Mouse (Mus musculus) heart, postnatal 0 days (tissue): ENCODE measurements around the gene Rsph3b. TPM values are rescaled to one million over a fixed set of nuclear protein-coding genes. Genes with fewer than 3 reads are reported as not detected.

Experiments used
- ATAC-seq: fragments of 200-750 bp; cut with Nextera tagmentation; 2 replicates; pipeline ENCODE4 v1.8.0; 2017; ENCODE audit warnings: low read depth, moderate number of reproducible peaks, moderate library complexity; ENCODE audit not compliant: insufficient read depth
- DNase-seq: peaks from one replicate; pipeline ENCODE4 v3.0.0-alpha.2; 2016; ENCODE audit warnings: low spot score
- H3K27ac ChIP-seq: fragments of 300-500 bp; sonication (generic); 2 replicates; pipeline ENCODE4 v1.5.1; 2014; ENCODE audit warnings: low read depth, mild to moderate bottlenecking
- H3K27me3 ChIP-seq: fragments of 300-500 bp; sonication (generic); 2 replicates; pipeline ENCODE4 v1.6.1; 2014; ENCODE audit warnings: low read length, mixed read lengths; ENCODE audit not compliant: control insufficient read depth, insufficient read depth
- H3K36me3 ChIP-seq: fragments of 300-500 bp; sonication (generic); replicated peaks from 2 replicates; pipeline ENCODE4 v1.6.1; 2014; ENCODE audit warnings: low read length, mixed read lengths; ENCODE audit not compliant: control insufficient read depth, insufficient read depth
- H3K4me1 ChIP-seq: fragments of 300-500 bp; sonication (generic); 2 replicates; pipeline ENCODE4 v1.6.1; 2014; ENCODE audit warnings: antibody characterized with exemption; ENCODE audit not compliant: control insufficient read depth, insufficient read depth
- H3K4me2 ChIP-seq: fragments of 300-500 bp; sonication (generic); 2 replicates; pipeline ENCODE4 v1.6.1; 2014; ENCODE audit warnings: low read depth, mild to moderate bottlenecking, low read length, moderate library complexity
- H3K4me3 ChIP-seq: fragments of 300-500 bp; sonication (generic); 2 replicates; pipeline ENCODE4 v1.5.1; 2014; ENCODE audit warnings: low read depth, low read length
- H3K9ac ChIP-seq: fragments of 300-500 bp; sonication (generic); replicated peaks from 2 replicates; pipeline ENCODE4 v1.6.1; 2014; ENCODE audit warnings: low read depth, low read length, mixed read lengths
- H3K9me3 ChIP-seq: fragments of 300-500 bp; sonication (generic); replicated peaks from 2 replicates; pipeline ENCODE4 v1.6.1; 2016; ENCODE audit warnings: low read length; ENCODE audit not compliant: control insufficient read depth
- CTCF ChIP-seq: IDR thresholded peaks from 2 replicates; pipeline ENCODE4 v1.5.1; 2016; ENCODE audit warnings: antibody characterized with exemption, control low read depth, low read depth
- EP300 ChIP-seq: IDR thresholded peaks from 2 replicates; pipeline ENCODE4 v1.6.1; 2016; ENCODE audit warnings: antibody characterized with exemption, low read depth
- WGBS: fragments of 180-500 bp; shearing (Covaris S2); extraction: QIAGEN DNeasy Blood & Tissue Kit; methylation state at CpG from one replicate; pipeline ENCODE4 v1.1.7; 2014; 5-methylcytosine and 5-hydroxymethylcytosine counted together
- polyA plus RNA-seq: library from polyadenylated mRNA; unstranded; fragments of >200 nt; fragmentation: Nextera tagmentation; extraction: Ambion mirVana; gene quantifications from 2 replicates; pipeline ENCODE4 v1.2.1, GENCODE M21; 2015
- total RNA-seq: library from RNA; depleted of rRNA; stranded (reverse); fragments of >200 nt; gene quantifications from 2 replicates; pipeline ENCODE4 v1.2.3, GENCODE M21; 2014; ENCODE audit warnings: low replicate concordance

Gene Rsph3b
- total and polyA plus RNA-seq, 2 experiments from 2014 or later = 72.9 to 100 TPM

GRCm38 (mm10) chr17:6881306-6881705, 67.2 kb downstream of the Rsph3b start:
- ATAC-seq (no peak), DNase-seq (no peak)
- H3K4me2 ChIP-seq = no peak overlapping the region
- no peak overlapping the region for H3K9ac ChIP-seq
- TF ChIP-seq EP300 (no peak), CTCF (no peak)
- no peaks in the 10 kb centered on the region for H3K27me3 ChIP-seq
- no peaks in the 10 kb centered on the region for H3K36me3 ChIP-seq
- H3K9me3 ChIP-seq = no peaks in the 10 kb centered on the region
- WGBS = 49% methylated on average over 6 of the region's 6 CpGs
- H3K4me1 ChIP-seq = no peaks in the 10 kb centered on the region
- H3K4me3 ChIP-seq = no peak overlapping the region
- H3K27ac ChIP-seq = no peak overlapping the region

- Histone ChIP-seq H3K4me2 (no peak overlapping the region), H3K27me3 (no peaks in the 10 kb centered on the region), H3K9me3 (0 out of 2 replicates have a peak, but pooled peaks cover 6% of the 10 kb centered on the region), H3K9ac (no peak overlapping the region), H3K36me3 (no peaks in the 10 kb centered on the region), H3K4me3 (no peak overlapping the region), H3K4me1 (0 out of 2 replicates have a peak, but pooled peaks cover 4% of the 10 kb centered on the region), H3K27ac (no peak overlapping the region)
- 85% methylated on average over 2 of the region's 2 CpGs for WGBS
- no peak for ATAC-seq
- TF ChIP-seq CTCF (no peak), EP300 (no peak)
- no peak for DNase-seq
These were observed 77.1 kb downstream of the Rsph3b start for GRCm38 (mm10) chr17:6871421-6871820.

- TF ChIP-seq EP300 = no peak
- no peak for TF ChIP-seq CTCF
- ATAC-seq = no peak
- Histone ChIP-seq H3K27ac (no peak overlapping the region), H3K4me3 (no peak overlapping the region), H3K27me3 (no peaks in the 10 kb centered on the region), H3K9ac (no peak overlapping the region), H3K9me3 (0 out of 2 replicates have a peak, but pooled peaks cover 3% of the 10 kb centered on the region), H3K36me3 (no peaks in the 10 kb centered on the region), H3K4me2 (no peak overlapping the region), H3K4me1 (0 out of 2 replicates have a peak, but pooled peaks cover 4% of the 10 kb centered on the region)
- no peak for DNase-seq
These were observed 79.7 kb downstream of the Rsph3b start for GRCm38 (mm10) chr17:6868810-6869209.

- no peak overlapping the region for H3K4me2 ChIP-seq
These were observed 80.7 kb downstream of the Rsph3b start for GRCm38 (mm10) chr17:6867740-6868139.

GRCm38 (mm10) chr17:6866576-6866975, 81.9 kb downstream of the Rsph3b start:
- 75% methylated on average over 1 of the region's 1 CpGs for WGBS
- Histone ChIP-seq H3K9me3 (no peaks in the 10 kb centered on the region), H3K36me3 (no peaks in the 10 kb centered on the region), H3K4me2 (no peak overlapping the region), H3K9ac (no peak overlapping the region), H3K4me1 (0 out of 2 replicates have a peak, but pooled peaks cover 4% of the 10 kb centered on the region), H3K4me3 (no peak overlapping the region), H3K27me3 (peaks cover 9% of the 10 kb centered on the region; the same call in 1 of the 2 replicates), H3K27ac (no peak overlapping the region)
- TF ChIP-seq CTCF (no peak), EP300 (no peak)
- ATAC-seq (no peak), DNase-seq (no peak)

More at GRCm38 (mm10) chr17:6867740-6868139, 80.7 kb downstream of the Rsph3b start:
- TF ChIP-seq CTCF (no peak), EP300 (no peak)
- H3K27ac ChIP-seq = no peak overlapping the region
- H3K4me3 ChIP-seq = no peak overlapping the region
- 20% methylated on average over 7 of the region's 7 CpGs for WGBS
- no peaks in the 10 kb centered on the region for H3K36me3 ChIP-seq
- DNase-seq (no peak), ATAC-seq (no peak)
- 0 out of 2 replicates have a peak, but pooled peaks cover 4% of the 10 kb centered on the region for H3K4me1 ChIP-seq
- H3K9me3 ChIP-seq = no peaks in the 10 kb centered on the region
- peaks cover 2% of the 10 kb centered on the region; the same call in 1 of the 2 replicates for H3K27me3 ChIP-seq
- no peak overlapping the region for H3K9ac ChIP-seq

- Histone ChIP-seq H3K36me3 (no peaks in the 10 kb centered on the region), H3K9me3 (no peaks in the 10 kb centered on the region), H3K4me1 (0 out of 2 replicates have a peak, but pooled peaks cover 4% of the 10 kb centered on the region), H3K9ac (no peak overlapping the region), H3K27ac (no peak overlapping the region), H3K4me3 (no peak overlapping the region), H3K4me2 (no peak overlapping the region), H3K27me3 (peaks cover 14% of the 10 kb centered on the region)
- ATAC-seq (no peak), DNase-seq (no peak)
- 66% methylated on average over 5 of the region's 5 CpGs for WGBS
- TF ChIP-seq EP300 (no peak), CTCF (no peak)
These were observed 82.9 kb downstream of the Rsph3b start for GRCm38 (mm10) chr17:6865580-6865979.
